Mouse (Mus musculus) right cerebral cortex, postnatal 36 days (tissue): Measurements from ENCODE around the gene Bcas1.

Source experiments
- DNase-seq, 2 experiments: peaks; one replicate each; pipeline ENCODE4 v3.0.0; 2022; ENCODE audit warnings: low spot score in 2 of 2, mixed read lengths in 1 of 2

Gene Bcas1

GRCm38 (mm10) chr2:170347131-170347765 is 80.4 kb downstream of the Bcas1 start:
- DNase-seq, result no peak

- no peak for DNase-seq
Measured at GRCm38 (mm10) chr2:170345410-170345793, 82.2 kb downstream of the Bcas1 start.

- no peak for DNase-seq
Measured at GRCm38 (mm10) chr2:170344502-170345409, 82.9 kb downstream of the Bcas1 start.

- no peak for DNase-seq
Measured at GRCm38 (mm10) chr2:170343819-170344317, 83.8 kb downstream of the Bcas1 start.

- DNase-seq, result no peak
Measured at GRCm38 (mm10) chr2:170343133-170343818, 84.4 kb downstream of the Bcas1 start.

GRCm38 (mm10) chr2:170342312-170342830 is 85.3 kb downstream of the Bcas1 start:
- no peak for DNase-seq

- no peak for DNase-seq
Measured at GRCm38 (mm10) chr2:170341179-170341578, 86.5 kb downstream of the Bcas1 start.

- DNase-seq, result no peak
Measured at GRCm38 (mm10) chr2:170336266-170336760, 91.3 kb downstream of the Bcas1 start.

- DNase-seq, result no peak
Measured at GRCm38 (mm10) chr2:170335168-170335567, 92.5 kb downstream of the Bcas1 start.

- no peak for DNase-seq
Measured at GRCm38 (mm10) chr2:170331870-170332269, 95.8 kb downstream of the Bcas1 start.

- DNase-seq, result no peak
Measured at GRCm38 (mm10) chr2:170330466-170330865, 97.2 kb downstream of the Bcas1 start.

- no peak for DNase-seq
Measured at GRCm38 (mm10) chr2:170329921-170330320, 97.7 kb downstream of the Bcas1 start.

- no peak for DNase-seq
Measured at GRCm38 (mm10) chr2:170323925-170324347, 103.7 kb downstream of the Bcas1 start.

GRCm38 (mm10) chr2:170322013-170322414 is 105.6 kb downstream of the Bcas1 start:
- DNase-seq, result no peak

GRCm38 (mm10) chr2:170321579-170321978 is 106.1 kb downstream of the Bcas1 start:
- no peak for DNase-seq

- no peak for DNase-seq
Measured at GRCm38 (mm10) chr2:170319533-170320463, 107.8 kb downstream of the Bcas1 start.

GRCm38 (mm10) chr2:170318713-170319532 is 108.7 kb downstream of the Bcas1 start:
- DNase-seq, result peak; percentile 71 to 80

GRCm38 (mm10) chr2:170316774-170317173 is 110.9 kb downstream of the Bcas1 start:
- no peak for DNase-seq

- no peak for DNase-seq
Measured at GRCm38 (mm10) chr2:170316344-170316743, 111.3 kb downstream of the Bcas1 start.

GRCm38 (mm10) chr2:170310988-170311359 is 116.7 kb downstream of the Bcas1 start:
- no peak for DNase-seq
